In genomic region chr16:10501865-10502264, GRCm38 (mm10) we compare ENCODE assay signal across 8 mouse cellular contexts. TPM values are rescaled to one million over a fixed set of nuclear protein-coding genes. Genes with fewer than 3 reads are reported as not detected.
DNase-seq lines count a peak whose midpoint lies in the region; ATAC-seq and TF ChIP-seq lines count a peak whose summit lies in the region.
"Had no signal": no experiment of that assay in that cellular context is flagged by ENCODE, and none has a peak within 500 bp of the region (broad histone marks: within the 10 kb centered on the region; RNA-seq: fewer than 3 reads in every experiment).

No protein-coding gene starts in this region.

- no peak for TF ChIP-seq POLR2A in myocyte (IDR thresholded peaks at IDR 0.05; ENCODE audit: insufficient read length, low read depth)

- no peak overlapping the region for H3K9ac ChIP-seq in liver, embryonic 12.5 days
- H3K9ac ChIP-seq: stomach, embryonic 15.5 days had no signal

- H3ac ChIP-seq in myocyte (ENCODE audit: control insufficient read depth, insufficient read length): no peak overlapping the region

- no peak for ATAC-seq in liver, embryonic 12.5 days

- no peaks in the 10 kb centered on the region for H3K9me3 ChIP-seq in liver, embryonic 12.5 days (replicated peaks)
- H3K9me3 ChIP-seq: stomach, embryonic 15.5 days had no signal

- peak; percentile 57 for DNase-seq in liver
- DNase-seq in adrenal gland, postnatal 4 days (ENCODE audit: low spot score in 2 of 2): peak; percentile 19 to 26
- peak; percentile 55 for DNase-seq in induced T-regulatory cell, adult 2 months (ENCODE audit: low read depth)
- no peak for DNase-seq in cerebellum, postnatal 4 days (ENCODE audit: low spot score in 2 of 2)
- no peak for DNase-seq in cerebellum, adult 11-12 months

- peaks cover 12% of the 10 kb centered on the region; the same call in 1 of the 2 replicates for H3K27me3 ChIP-seq in liver, embryonic 12.5 days (replicated peaks)
- peaks cover 13% of the 10 kb centered on the region for H3K27me3 ChIP-seq in myocyte (ENCODE audit: control insufficient read depth, insufficient read depth, insufficient read length)
- H3K27me3 ChIP-seq: stomach, embryonic 15.5 days had no signal

- H3K27ac ChIP-seq in liver, embryonic 12.5 days: no peak overlapping the region
- H3K27ac ChIP-seq: stomach, embryonic 15.5 days had no signal

- 12% methylated on average over 8 of the region's 8 CpGs for WGBS in liver, embryonic 12.5 days (ENCODE audit: insufficient replicate concordance)

- H3K4me2 ChIP-seq in liver, embryonic 12.5 days: no peak overlapping the region
- no peak overlapping the region for H3K4me2 ChIP-seq in myocyte (ENCODE audit: low read depth)
- H3K4me2 ChIP-seq: stomach, embryonic 15.5 days had no signal

- no peaks in the 10 kb centered on the region for H3K36me3 ChIP-seq in liver, embryonic 12.5 days
- H3K36me3 ChIP-seq in myocyte (ENCODE audit: control insufficient read depth, insufficient read depth): no peaks in the 10 kb centered on the region
- H3K36me3 ChIP-seq: stomach, embryonic 15.5 days had no signal

- no peak overlapping the region for H3K4me3 ChIP-seq in liver, embryonic 12.5 days
- no peak overlapping the region for H3K4me3 ChIP-seq in myocyte
- H3K4me3 ChIP-seq: stomach, embryonic 15.5 days had no signal

- no peaks in the 10 kb centered on the region for H3K4me1 ChIP-seq in liver, embryonic 12.5 days
- H3K4me1 ChIP-seq: stomach, embryonic 15.5 days had no signal

- no peaks in the 10 kb centered on the region for H3K79me2 ChIP-seq in myocyte (ENCODE audit: control insufficient read depth, insufficient read depth)

TF ChIP-seq in myocyte, 11 proteins besides CTCF, POLR2A, EP300 and RAD21:
- no peak for TF ChIP-seq SRF (IDR thresholded peaks at IDR 0.05; ENCODE audit: control insufficient read depth, insufficient read length, low read depth)
- no peak for TF ChIP-seq POLR2AphosphoS2 (IDR thresholded peaks at IDR 0.05; ENCODE audit: insufficient read length, low read depth)
- peak; percentile 95 for TF ChIP-seq REST (IDR thresholded peaks at IDR 0.05; ENCODE audit: insufficient read depth, insufficient read length)
- TF ChIP-seq E2F4 (IDR thresholded peaks at IDR 0.05; ENCODE audit: insufficient read depth): no peak
- no peak for TF ChIP-seq MYOD1 (IDR thresholded peaks at IDR 0.05; ENCODE audit: control insufficient read depth in 1 of 3, insufficient read length in 2 of 3, low read depth in 2 of 3)

RNA-seq across cellular contexts. Expression of gene Ciita, which starts 22.0 kb away (rescaled TPM):
- 0.13 TPM in 1 of 2 replicates, not detected in the other for polyA plus RNA-seq in liver, embryonic 12.5 days (2016; fragmentation: Nextera tagmentation; extraction: Ambion mirVana)
- total RNA-seq in adrenal gland, postnatal 4 days (2021): under 1 TPM; 0.37 to 0.56 TPM
- polyA plus RNA-seq in myocyte (2012; fragmentation: generic; extraction: Trizol): 0.01 TPM

RNA-seq across cellular contexts. Expression of gene Dexi, which starts 41.0 kb away (rescaled TPM):
- polyA plus RNA-seq in liver, embryonic 12.5 days (2016; fragmentation: Nextera tagmentation; extraction: Ambion mirVana): 7.6 and 7.8 TPM in 2 replicates
- total RNA-seq in adrenal gland, postnatal 4 days (2021): 10 to 100 TPM; 21.8 to 23.0 TPM
- polyA plus RNA-seq in myocyte (2012; fragmentation: generic; extraction: Trizol): 20.8 TPM

RNA-seq across cellular contexts. Expression of gene Clec16a, which starts 43.3 kb away (rescaled TPM):
- polyA plus RNA-seq in liver, embryonic 12.5 days (2016; fragmentation: Nextera tagmentation; extraction: Ambion mirVana): 15.7 and 17.3 TPM in 2 replicates
- total RNA-seq in adrenal gland, postnatal 4 days (2021): 10 to 100 TPM; 28.2 to 30.7 TPM
- polyA plus RNA-seq in myocyte (2012; fragmentation: generic; extraction: Trizol): 15.5 TPM

RNA-seq across cellular contexts. Expression of gene Tvp23a, which starts 54.7 kb away (rescaled TPM):
- polyA plus RNA-seq in liver, embryonic 12.5 days (2016; fragmentation: Nextera tagmentation; extraction: Ambion mirVana): 1.7 and 1.8 TPM in 2 replicates
- total RNA-seq in adrenal gland, postnatal 4 days (2021): 1 to 10 TPM; 4.7 to 4.8 TPM
- 2.6 TPM for polyA plus RNA-seq in myocyte (2012; fragmentation: generic; extraction: Trizol)

Comparison
In these comparisons a context has a peak if more than half of its experiments do, and no peak if none do; other contexts are left out.
1. DNase-seq: peak in liver (single experiment), adrenal gland, postnatal 4 days (2 of 2) and induced T-regulatory cell, adult 2 months (single experiment); none in cerebellum, postnatal 4 days (0 of 2) and cerebellum, adult 11-12 months (single experiment).